Mouse (Mus musculus): Measurements from ENCODE around the gene Nip7. TPM values are rescaled to one million over a fixed set of nuclear protein-coding genes. Genes with fewer than 3 reads are reported as not detected.

Gene Nip7
- 97.2 and 98.6 TPM in 2 replicates for polyA plus RNA-seq (2014; fragmentation: Nextera tagmentation; extraction: Ambion mirVana)

DNA sequence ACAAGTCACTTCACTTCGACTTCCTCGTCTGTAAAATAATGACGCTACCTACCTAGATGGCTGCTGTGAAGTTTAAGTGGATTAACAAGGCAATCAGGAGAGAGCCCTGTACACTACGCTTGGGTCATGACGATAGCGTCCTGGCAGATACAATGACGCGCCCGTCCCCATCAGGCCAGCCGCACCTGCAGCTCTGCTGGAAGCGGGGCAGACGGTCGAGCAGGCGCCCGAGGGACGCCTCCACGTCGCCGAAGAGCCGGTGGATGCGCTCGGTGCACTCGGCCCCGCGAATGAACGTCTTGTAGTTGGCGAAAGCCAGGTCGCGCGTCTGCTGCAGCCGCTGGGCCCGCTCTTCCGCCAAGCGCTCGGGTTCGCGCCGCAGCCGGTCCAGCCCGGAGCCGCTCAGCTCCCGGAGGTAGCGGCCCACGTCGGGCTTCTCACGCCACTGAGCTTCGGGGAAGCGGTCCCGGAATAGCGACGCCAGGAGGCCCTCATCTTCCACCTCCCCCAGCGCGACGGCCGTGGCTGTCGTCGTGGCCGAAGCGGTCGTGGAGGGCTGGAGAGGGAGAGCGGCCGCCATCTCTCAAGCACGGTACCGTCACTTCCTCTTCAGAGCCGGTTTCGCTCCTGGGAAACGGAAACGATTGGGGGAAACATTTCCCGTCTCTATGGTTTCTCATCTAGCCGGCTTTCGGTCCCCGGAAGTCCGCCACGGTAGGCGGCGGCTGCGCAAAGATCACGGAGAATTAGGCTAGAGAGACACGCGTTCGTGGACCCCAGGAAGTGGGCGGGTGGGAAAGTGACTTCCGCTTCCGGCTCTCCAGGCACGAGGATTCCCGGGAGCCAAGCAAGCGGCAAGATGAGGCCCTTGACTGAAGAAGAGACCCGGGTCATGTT is at the start of gene Nip7, which contains the start of gene Cog8:
Nip7 (plus strand) TSS at position 802 of the 897 bp plus-strand sequence.
Cog8 (minus strand) TSS at position 614 of the 897 bp plus-strand sequence.
- no peaks in the 10 kb centered on the region for H3K9me3 ChIP-seq (ENCODE audit: control insufficient read depth, low read length)
- under 1% methylated on average over 85 of the region's 88 CpGs for WGBS
- peak within 1 kb of the TSS; percentile 98 for H3K4me3 ChIP-seq (ENCODE audit: low read depth, low read length)
- peak within 1 kb of the TSS; percentile 51; the same call in 1 of the 2 replicates for H3K27ac ChIP-seq (ENCODE audit: low read depth, low read length)
- peaks cover 11% of the 10 kb centered on the region; the same call in 1 of the 2 replicates for H3K36me3 ChIP-seq (ENCODE audit: control insufficient read depth, insufficient read depth, low read length)
- ATAC-seq (ENCODE audit: low FRiP score) (peak; percentile 95), DNase-seq (ENCODE audit: low spot score) (peak; percentile 97)
- H3K4me1 ChIP-seq (replicated peaks; ENCODE audit: control insufficient read depth, insufficient read depth, low read length): 0 out of 2 replicates have a peak, but pooled peaks cover 3% of the 10 kb centered on the region
- peak within 1 kb of the TSS; percentile 92 for H3K4me2 ChIP-seq (replicated peaks; ENCODE audit: low read depth, low read length)
- no peaks in the 10 kb centered on the region for H3K27me3 ChIP-seq (ENCODE audit: control insufficient read depth, insufficient read depth, low read length)
- H3K9ac ChIP-seq (ENCODE audit: low read depth, low read length): peak within 1 kb of the TSS; percentile 88

DNA sequence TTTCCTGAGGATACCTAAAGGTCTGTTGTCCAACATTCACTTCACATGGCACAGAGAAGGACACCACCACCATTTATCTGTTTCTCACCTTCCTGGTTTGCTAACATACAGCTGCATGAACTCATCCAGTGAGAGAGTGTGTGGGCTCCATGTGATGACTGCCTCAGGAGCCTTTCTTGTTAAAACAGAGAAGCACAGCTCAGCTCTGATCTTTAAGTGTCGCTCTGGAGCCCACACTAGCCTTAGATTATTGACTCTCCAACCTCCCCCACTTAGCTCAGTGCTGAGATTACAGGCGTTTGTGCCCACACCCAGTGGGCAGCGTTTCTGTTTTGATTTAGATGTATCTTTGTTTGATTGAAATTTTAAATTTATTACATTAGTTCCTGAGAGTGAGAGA is 48.9 kb upstream of the Nip7 start:
- ATAC-seq (ENCODE audit: low FRiP score): no peak
- WGBS: 92% methylated on average over 3 of the region's 3 CpGs

DNA sequence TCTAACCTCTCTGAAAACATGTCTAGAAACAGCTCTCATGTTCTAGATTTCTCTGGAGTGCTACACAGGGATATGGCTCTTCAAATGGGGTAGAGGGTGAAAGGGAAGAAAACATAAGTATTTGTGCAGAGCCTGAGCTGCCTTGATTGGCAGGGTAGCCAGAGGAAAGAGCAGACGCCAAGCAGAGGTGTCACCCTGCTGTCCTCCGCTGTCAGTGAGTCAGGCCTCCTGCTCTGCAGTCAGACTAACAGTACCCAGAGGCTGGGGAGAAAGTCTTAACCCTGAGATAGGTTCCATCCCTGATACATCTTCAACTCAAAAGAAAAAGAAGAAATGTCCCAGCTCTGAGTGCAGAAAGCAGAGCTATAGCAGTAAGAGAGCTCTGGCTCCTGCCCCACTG is 44.0 kb upstream of the Nip7 start:
- no peaks in the 10 kb centered on the region for H3K9me3 ChIP-seq (ENCODE audit: control insufficient read depth, low read length)
- 72% methylated on average over 2 of the region's 2 CpGs for WGBS

More for the DNA sequence above, 48.9 kb upstream of the Nip7 start:
- no peak for DNase-seq (ENCODE audit: low spot score)
- no peaks in the 10 kb centered on the region for H3K27me3 ChIP-seq (ENCODE audit: control insufficient read depth, insufficient read depth, low read length)
- no peaks in the 10 kb centered on the region for H3K9me3 ChIP-seq (ENCODE audit: control insufficient read depth, low read length)
- H3K9ac ChIP-seq (ENCODE audit: low read depth, low read length): no peak overlapping the region
- no peak overlapping the region for H3K4me2 ChIP-seq (replicated peaks; ENCODE audit: low read depth, low read length)
- no peak overlapping the region for H3K4me3 ChIP-seq (ENCODE audit: low read depth, low read length)
- no peaks in the 10 kb centered on the region for H3K4me1 ChIP-seq (replicated peaks; ENCODE audit: control insufficient read depth, insufficient read depth, low read length)
- no peak overlapping the region for H3K27ac ChIP-seq (ENCODE audit: low read depth, low read length)
- H3K36me3 ChIP-seq (ENCODE audit: control insufficient read depth, insufficient read depth, low read length): no peaks in the 10 kb centered on the region

DNA sequence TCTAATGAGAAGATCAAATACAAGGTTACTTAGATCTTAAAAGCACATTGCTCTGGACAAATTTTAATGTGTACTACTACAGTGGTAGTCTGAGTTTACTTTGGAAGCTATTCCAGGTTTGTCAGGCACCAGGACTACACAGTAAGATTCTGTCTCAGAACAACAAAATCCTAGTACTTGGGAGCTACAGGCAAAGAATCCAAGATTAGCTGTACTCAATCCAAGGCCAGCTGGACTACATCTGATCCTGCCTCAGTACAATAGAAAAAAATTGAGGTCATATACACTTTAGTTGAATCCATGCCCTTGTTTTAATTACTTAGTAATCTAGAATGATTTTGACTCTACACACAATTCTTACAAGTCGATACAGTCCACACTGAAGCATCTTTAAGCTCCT is 41.8 kb upstream of the Nip7 start:
- Histone ChIP-seq H3K4me3 (ENCODE audit: low read depth, low read length) (no peak overlapping the region), H3K27ac (ENCODE audit: low read depth, low read length) (no peak overlapping the region), H3K4me1 (replicated peaks; ENCODE audit: control insufficient read depth, insufficient read depth, low read length) (no peaks in the 10 kb centered on the region), H3K27me3 (ENCODE audit: control insufficient read depth, insufficient read depth, low read length) (no peaks in the 10 kb centered on the region), H3K36me3 (ENCODE audit: control insufficient read depth, insufficient read depth, low read length) (no peaks in the 10 kb centered on the region), H3K9ac (ENCODE audit: low read depth, low read length) (no peak overlapping the region), H3K4me2 (replicated peaks; ENCODE audit: low read depth, low read length) (no peak overlapping the region), H3K9me3 (ENCODE audit: control insufficient read depth, low read length) (no peaks in the 10 kb centered on the region)
- DNase-seq (ENCODE audit: low spot score) (no peak), ATAC-seq (ENCODE audit: low FRiP score) (no peak)
- 83% methylated on average over 1 of the region's 1 CpGs for WGBS

More for the DNA sequence above, 44.0 kb upstream of the Nip7 start:
- no peak overlapping the region for H3K27ac ChIP-seq (ENCODE audit: low read depth, low read length)
- no peak overlapping the region for H3K4me2 ChIP-seq (replicated peaks; ENCODE audit: low read depth, low read length)
- no peak overlapping the region for H3K4me3 ChIP-seq (ENCODE audit: low read depth, low read length)
- DNase-seq (ENCODE audit: low spot score) (no peak), ATAC-seq (ENCODE audit: low FRiP score) (no peak)
- no peaks in the 10 kb centered on the region for H3K36me3 ChIP-seq (ENCODE audit: control insufficient read depth, insufficient read depth, low read length)
- H3K9ac ChIP-seq (ENCODE audit: low read depth, low read length): no peak overlapping the region
- H3K4me1 ChIP-seq (replicated peaks; ENCODE audit: control insufficient read depth, insufficient read depth, low read length): no peaks in the 10 kb centered on the region
- H3K27me3 ChIP-seq (ENCODE audit: control insufficient read depth, insufficient read depth, low read length): no peaks in the 10 kb centered on the region

DNA sequence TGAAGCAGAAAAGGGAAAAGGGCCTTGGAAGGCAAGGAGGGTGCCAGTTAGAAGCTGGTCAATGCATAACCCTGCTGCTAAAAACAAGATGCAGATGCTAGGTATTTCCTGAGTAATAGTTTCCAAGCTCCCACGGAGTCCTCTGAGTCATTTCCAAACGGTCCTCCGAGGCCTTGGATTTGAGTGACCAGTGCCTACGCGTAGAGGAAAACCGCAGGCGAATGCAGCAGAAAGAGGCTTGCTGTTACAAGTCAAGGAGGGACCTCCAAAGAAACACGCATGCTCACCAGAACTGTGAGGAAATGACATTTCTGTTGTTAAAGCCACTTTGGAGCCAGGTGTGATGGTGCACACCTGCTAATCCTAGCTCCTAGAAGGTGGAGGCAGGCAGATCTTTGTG is 33.2 kb upstream of the Nip7 start:
- no peak overlapping the region for H3K9ac ChIP-seq (ENCODE audit: low read depth, low read length)
- no peak overlapping the region for H3K4me3 ChIP-seq (ENCODE audit: low read depth, low read length)
- no peaks in the 10 kb centered on the region for H3K36me3 ChIP-seq (ENCODE audit: control insufficient read depth, insufficient read depth, low read length)
- no peak overlapping the region for H3K4me2 ChIP-seq (replicated peaks; ENCODE audit: low read depth, low read length)
- DNase-seq (ENCODE audit: low spot score) (no peak), ATAC-seq (ENCODE audit: low FRiP score) (no peak)
- H3K27me3 ChIP-seq (ENCODE audit: control insufficient read depth, insufficient read depth, low read length): no peaks in the 10 kb centered on the region
- 91% methylated on average over 8 of the region's 8 CpGs for WGBS
- no peaks in the 10 kb centered on the region for H3K4me1 ChIP-seq (replicated peaks; ENCODE audit: control insufficient read depth, insufficient read depth, low read length)
- no peak overlapping the region for H3K27ac ChIP-seq (ENCODE audit: low read depth, low read length)
- no peaks in the 10 kb centered on the region for H3K9me3 ChIP-seq (ENCODE audit: control insufficient read depth, low read length)

DNA sequence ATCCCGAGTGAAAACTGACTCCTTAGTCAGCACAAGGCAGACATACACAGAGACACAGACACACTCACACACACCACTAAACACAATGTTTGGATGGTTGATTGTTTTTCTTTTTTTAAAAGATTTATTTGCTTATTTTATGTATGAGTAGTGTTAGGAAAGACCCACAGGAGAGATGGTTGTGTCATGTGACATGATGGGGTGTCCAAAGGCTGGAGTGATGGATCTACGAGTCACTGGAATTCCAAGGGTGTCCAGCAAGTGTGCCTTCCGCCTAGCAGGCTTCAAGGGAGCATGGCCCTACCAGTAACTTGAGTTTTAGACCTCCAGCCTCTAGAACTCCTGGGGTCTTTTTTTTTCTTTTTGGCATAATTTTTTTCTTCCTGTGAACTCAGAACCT is 27.4 kb upstream of the Nip7 start:
- Histone ChIP-seq H3K36me3 (ENCODE audit: control insufficient read depth, insufficient read depth, low read length) (no peaks in the 10 kb centered on the region), H3K9me3 (ENCODE audit: control insufficient read depth, low read length) (no peaks in the 10 kb centered on the region), H3K4me1 (replicated peaks; ENCODE audit: control insufficient read depth, insufficient read depth, low read length) (0 out of 2 replicates have a peak, but pooled peaks cover 4% of the 10 kb centered on the region), H3K9ac (ENCODE audit: low read depth, low read length) (no peak overlapping the region), H3K27ac (ENCODE audit: low read depth, low read length) (no peak overlapping the region), H3K4me2 (replicated peaks; ENCODE audit: low read depth, low read length) (no peak overlapping the region), H3K27me3 (ENCODE audit: control insufficient read depth, insufficient read depth, low read length) (no peaks in the 10 kb centered on the region), H3K4me3 (ENCODE audit: low read depth, low read length) (no peak overlapping the region)
- WGBS: 88% methylated on average over 3 of the region's 3 CpGs
- DNase-seq (ENCODE audit: low spot score): no peak
- ATAC-seq (ENCODE audit: low FRiP score): no peak

DNA sequence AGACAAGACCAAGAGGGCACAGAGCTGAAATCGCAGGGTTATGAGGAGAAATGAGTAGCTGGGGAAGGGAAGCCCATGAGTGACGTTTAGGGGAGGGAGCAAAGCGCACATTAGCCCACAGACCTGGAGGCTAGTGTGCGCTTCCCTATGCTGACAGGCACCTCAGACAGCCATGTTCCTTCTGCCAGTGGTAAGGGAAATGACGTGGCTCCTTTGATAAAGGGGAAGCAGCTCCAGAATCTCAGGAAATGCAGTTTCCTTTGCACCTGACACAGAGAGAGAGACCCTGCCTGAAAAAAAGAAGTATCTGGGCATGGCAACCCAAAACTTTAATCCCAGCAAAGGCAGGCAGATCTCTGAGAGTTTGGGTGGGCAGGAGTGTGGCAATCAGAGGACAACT is 26.6 kb upstream of the Nip7 start:
- Histone ChIP-seq H3K4me1 (replicated peaks; ENCODE audit: control insufficient read depth, insufficient read depth, low read length) (0 out of 2 replicates have a peak, but pooled peaks cover 4% of the 10 kb centered on the region), H3K9me3 (ENCODE audit: control insufficient read depth, low read length) (no peaks in the 10 kb centered on the region), H3K4me3 (ENCODE audit: low read depth, low read length) (no peak overlapping the region), H3K27me3 (ENCODE audit: control insufficient read depth, insufficient read depth, low read length) (no peaks in the 10 kb centered on the region), H3K4me2 (replicated peaks; ENCODE audit: low read depth, low read length) (no peak overlapping the region), H3K27ac (ENCODE audit: low read depth, low read length) (no peak overlapping the region), H3K36me3 (ENCODE audit: control insufficient read depth, insufficient read depth, low read length) (no peaks in the 10 kb centered on the region), H3K9ac (ENCODE audit: low read depth, low read length) (no peak overlapping the region)
- DNase-seq (ENCODE audit: low spot score) (no peak), ATAC-seq (ENCODE audit: low FRiP score) (no peak)
- WGBS: 79% methylated on average over 5 of the region's 5 CpGs

DNA sequence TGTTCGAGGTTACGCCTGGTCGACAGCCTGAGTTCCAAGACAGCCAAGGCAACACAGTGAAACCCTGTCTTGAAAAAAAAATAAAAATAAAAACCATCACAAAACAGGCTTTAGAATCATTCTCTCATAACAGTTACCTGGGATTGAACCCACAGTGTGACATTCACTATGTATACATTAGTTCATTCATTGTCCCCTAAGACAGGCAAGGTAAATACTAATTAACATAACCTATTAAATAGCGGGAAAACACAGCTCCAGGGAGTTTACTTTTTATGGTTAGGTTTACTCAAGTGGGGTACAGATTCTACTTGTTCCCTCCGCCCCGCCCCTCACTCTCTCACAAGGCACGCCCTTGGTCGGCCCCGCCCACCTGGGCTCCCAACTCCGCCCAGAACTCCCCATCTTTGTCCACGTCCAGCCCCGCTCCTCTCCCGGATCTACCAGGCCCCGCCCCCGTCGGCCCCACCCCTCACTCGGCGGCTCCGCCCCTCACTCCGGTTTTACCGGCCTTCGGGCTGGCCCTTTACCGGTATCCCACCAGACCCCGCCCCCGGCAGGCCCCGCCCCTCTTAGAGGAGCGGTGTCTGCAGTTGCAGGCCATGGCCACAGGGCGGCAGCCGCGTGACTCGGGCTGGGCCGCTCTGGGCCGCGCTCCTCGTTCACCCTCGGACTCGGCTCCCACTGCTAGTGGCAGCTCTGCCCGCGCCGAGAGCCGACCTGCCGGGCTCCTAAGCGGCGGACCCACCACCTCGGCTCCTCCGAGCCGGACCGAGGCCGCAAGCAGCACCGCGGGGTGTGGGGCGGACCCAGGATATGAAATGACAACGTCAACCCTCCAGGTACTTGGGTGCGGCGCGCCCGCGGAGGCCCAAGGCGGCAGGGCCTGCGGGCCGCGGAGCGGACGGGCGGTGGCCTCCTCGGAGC is 25.8 kb upstream of the Nip7 start, which contains the start of gene Vps4a:
Vps4a (plus strand) TSS at position 573 of the 927 bp plus-strand sequence.
- no peaks in the 10 kb centered on the region for H3K27me3 ChIP-seq (ENCODE audit: control insufficient read depth, insufficient read depth, low read length)
- peak; percentile 96 for ATAC-seq (ENCODE audit: low FRiP score)
- H3K9me3 ChIP-seq (ENCODE audit: control insufficient read depth, low read length): no peaks in the 10 kb centered on the region
- H3K4me1 ChIP-seq (replicated peaks; ENCODE audit: control insufficient read depth, insufficient read depth, low read length): 0 out of 2 replicates have a peak, but pooled peaks cover 4% of the 10 kb centered on the region
- WGBS: 5% methylated on average over 62 of the region's 66 CpGs
- peak within 1 kb of the TSS; percentile 74 for H3K27ac ChIP-seq (ENCODE audit: low read depth, low read length)
- peak within 1 kb of the TSS; percentile 93 for H3K9ac ChIP-seq (ENCODE audit: low read depth, low read length)
- no peaks in the 10 kb centered on the region for H3K36me3 ChIP-seq (ENCODE audit: control insufficient read depth, insufficient read depth, low read length)
- peak; percentile 97 for DNase-seq (ENCODE audit: low spot score)
- peak within 1 kb of the TSS; percentile 97 for H3K4me3 ChIP-seq (ENCODE audit: low read depth, low read length)
- H3K4me2 ChIP-seq (replicated peaks; ENCODE audit: low read depth, low read length): peak within 1 kb of the TSS; percentile 83
